11 mouse cellular contexts compared by ENCODE assay signal in genomic region chr11:64436791-64437298, GRCm38 (mm10). TPM values are rescaled to one million over a fixed set of nuclear protein-coding genes. Genes with fewer than 3 reads are reported as not detected.
DNase-seq lines count a peak whose midpoint lies in the region; ATAC-seq lines count a peak whose summit lies in the region.
"Had no signal": no experiment of that assay in that cellular context is flagged by ENCODE, and none has a peak within 500 bp of the region (broad histone marks: within the 10 kb centered on the region; RNA-seq: fewer than 3 reads in every experiment).

No protein-coding gene starts in this region.

- H3K4me1 ChIP-seq in lung, embryonic 16.5 days (replicated peaks; ENCODE audit: control insufficient read depth, insufficient read depth, low read length) = peaks cover 10% of the 10 kb centered on the region
- H3K4me1 ChIP-seq in forebrain, embryonic 16.5 days (replicated peaks; ENCODE audit: control insufficient read depth, insufficient read depth, low read length) = peaks cover 19% of the 10 kb centered on the region
- H3K4me1 ChIP-seq in liver, embryonic 11.5 days (replicated peaks; ENCODE audit: control insufficient read depth, insufficient read depth, low read length) = no peaks in the 10 kb centered on the region
- H3K4me1 ChIP-seq in stomach, embryonic 15.5 days = peaks cover 7% of the 10 kb centered on the region; the same call in 1 of the 2 replicates

- peak overlapping the region; percentile 49 for H3K4me3 ChIP-seq in lung, embryonic 16.5 days (ENCODE audit: low read length)
- H3K4me3 ChIP-seq in forebrain, embryonic 16.5 days (replicated peaks; ENCODE audit: low read length) = peak overlapping the region; percentile 56
- H3K4me3 ChIP-seq in liver, embryonic 11.5 days (ENCODE audit: low read depth, low read length) = peak overlapping the region; percentile 63
- peak overlapping the region; percentile 60 for H3K4me3 ChIP-seq in stomach, embryonic 15.5 days (replicated peaks)

- no peaks in the 10 kb centered on the region for H3K9me3 ChIP-seq in lung, embryonic 16.5 days (ENCODE audit: control insufficient read depth, low read length)
- no peaks in the 10 kb centered on the region for H3K9me3 ChIP-seq in forebrain, embryonic 16.5 days (ENCODE audit: control insufficient read depth, low read length)
- no peaks in the 10 kb centered on the region for H3K9me3 ChIP-seq in liver, embryonic 11.5 days (ENCODE audit: control insufficient read depth, low read length)
- no peaks in the 10 kb centered on the region for H3K9me3 ChIP-seq in stomach, embryonic 15.5 days

- peak overlapping the region; percentile 98 for H3K4me2 ChIP-seq in lung, embryonic 16.5 days (ENCODE audit: low read depth, low read length)
- H3K4me2 ChIP-seq in forebrain, embryonic 16.5 days (ENCODE audit: low read length) = peak overlapping the region; percentile 98
- H3K4me2 ChIP-seq in liver, embryonic 11.5 days = peak overlapping the region; percentile 89
- peak overlapping the region; percentile 96 for H3K4me2 ChIP-seq in stomach, embryonic 15.5 days

- H3K27ac ChIP-seq in lung, embryonic 16.5 days (ENCODE audit: low read length) = no peak overlapping the region
- no peak overlapping the region for H3K27ac ChIP-seq in forebrain, embryonic 16.5 days (ENCODE audit: low read length)
- H3K27ac ChIP-seq in liver, embryonic 11.5 days (ENCODE audit: low read depth, low read length) = no peak overlapping the region
- H3K27ac ChIP-seq in stomach, embryonic 15.5 days = no peak overlapping the region

- no peaks in the 10 kb centered on the region for H3K36me3 ChIP-seq in lung, embryonic 16.5 days (ENCODE audit: control insufficient read depth, insufficient read depth, low read length)
- no peaks in the 10 kb centered on the region for H3K36me3 ChIP-seq in forebrain, embryonic 16.5 days (ENCODE audit: control insufficient read depth, insufficient read depth)
- no peaks in the 10 kb centered on the region for H3K36me3 ChIP-seq in liver, embryonic 11.5 days (ENCODE audit: control insufficient read depth, insufficient read depth, low read length)
- no peaks in the 10 kb centered on the region for H3K36me3 ChIP-seq in stomach, embryonic 15.5 days

- WGBS in lung, embryonic 16.5 days = 39% methylated on average over 5 of the region's 5 CpGs
- WGBS in forebrain, embryonic 16.5 days = 24% methylated on average over 5 of the region's 5 CpGs
- WGBS in liver, embryonic 11.5 days = 18% methylated on average over 5 of the region's 5 CpGs
- WGBS in stomach, embryonic 15.5 days = 25% methylated on average over 5 of the region's 5 CpGs

- peaks cover 22% of the 10 kb centered on the region for H3K27me3 ChIP-seq in lung, embryonic 16.5 days (ENCODE audit: control insufficient read depth, insufficient read depth, low read depth, low read length)
- H3K27me3 ChIP-seq in forebrain, embryonic 16.5 days (replicated peaks; ENCODE audit: control insufficient read depth, insufficient read depth, low read length) = peaks cover 34% of the 10 kb centered on the region
- H3K27me3 ChIP-seq in liver, embryonic 11.5 days (replicated peaks; ENCODE audit: control insufficient read depth, insufficient read depth, low read length) = peaks cover 24% of the 10 kb centered on the region
- 0 out of 2 replicates have a peak, but pooled peaks cover 8% of the 10 kb centered on the region for H3K27me3 ChIP-seq in stomach, embryonic 15.5 days (replicated peaks)

- DNase-seq in lung, postnatal 4 days = no peak
- no peak for DNase-seq in liver, embryonic 11.5 days (ENCODE audit: low spot score)
- no peak for DNase-seq in urinary bladder, postnatal 4 days (ENCODE audit: low spot score in 2 of 2)
- DNase-seq in layer of hippocampus, adult 8-10 months (ENCODE audit: low spot score in 2 of 2) = no peak
- DNase-seq in cerebellum, adult 8-10 months = no peak
- DNase-seq: cerebellum, adult 11 months; spleen, adult 18-20 months had no signal

- ATAC-seq in lung, embryonic 16.5 days (ENCODE audit: low read depth) = no peak
- ATAC-seq in forebrain, embryonic 16.5 days = no peak
- ATAC-seq in liver, embryonic 11.5 days (replicated peaks; ENCODE audit: low FRiP score) = no peak
- ATAC-seq in stomach, embryonic 15.5 days (ENCODE audit: insufficient read depth, low FRiP score, low read depth) = no peak

- 0 out of 2 replicates have a peak overlapping the region, but pooled peaks have one; percentile 72 for H3K9ac ChIP-seq in lung, embryonic 16.5 days (ENCODE audit: low read length)
- H3K9ac ChIP-seq in forebrain, embryonic 16.5 days (replicated peaks; ENCODE audit: low read depth, low read length) = no peak overlapping the region
- H3K9ac ChIP-seq in liver, embryonic 11.5 days (ENCODE audit: low read depth, low read length) = peak overlapping the region; percentile 53; the same call in 1 of the 2 replicates
- H3K9ac ChIP-seq in stomach, embryonic 15.5 days = peak overlapping the region; percentile 60; the same call in 1 of the 2 replicates

RNA-seq across cellular contexts. Expression of gene F930015N05Rik, which starts 0.4 kb away (rescaled TPM):
- polyA plus RNA-seq in lung, embryonic 16.5 days (2015; fragmentation: Nextera tagmentation; extraction: Ambion mirVana) = 0.11 TPM in 1 of 2 replicates, not detected in the other
- polyA plus RNA-seq in forebrain, embryonic 16.5 days (2015; fragmentation: Nextera tagmentation; extraction: Ambion mirVana) = 0.38 TPM in 1 of 2 replicates, not detected in the other
- 0.49 and 0.91 TPM in 2 replicates for polyA plus RNA-seq in liver, embryonic 11.5 days (2014; fragmentation: Nextera tagmentation; extraction: Ambion mirVana)
- 0.49 and 0.68 TPM in 2 replicates for polyA plus RNA-seq in stomach, embryonic 15.5 days (2015; fragmentation: Nextera tagmentation; extraction: Ambion mirVana)
- 1 to 10 TPM in 1 of 4 experiments, under 1 TPM in 3; 0.29 to 1.0 (median 0.64) TPM for total RNA-seq in layer of hippocampus, adult 8-10 months (2022)
- total RNA-seq: hematopoietic stem cell, adult 5-6 weeks had no signal

RNA-seq across cellular contexts. Expression of gene Hs3st3a1, which starts 1.7 kb away (rescaled TPM):
- polyA plus RNA-seq in lung, embryonic 16.5 days (2015; fragmentation: Nextera tagmentation; extraction: Ambion mirVana) = 0.38 and 0.50 TPM in 2 replicates
- 0.10 and 0.32 TPM in 2 replicates for polyA plus RNA-seq in forebrain, embryonic 16.5 days (2015; fragmentation: Nextera tagmentation; extraction: Ambion mirVana)
- 1.6 and 1.9 TPM in 2 replicates for polyA plus RNA-seq in liver, embryonic 11.5 days (2014; fragmentation: Nextera tagmentation; extraction: Ambion mirVana)
- 1.5 and 1.7 TPM in 2 replicates for polyA plus RNA-seq in stomach, embryonic 15.5 days (2015; fragmentation: Nextera tagmentation; extraction: Ambion mirVana)
- total RNA-seq in layer of hippocampus, adult 8-10 months (2022) = under 1 TPM; 0.70 to 0.91 (median 0.77) TPM
- total RNA-seq: hematopoietic stem cell, adult 5-6 weeks had no signal
